Mouse (Mus musculus) 416B (cell line): ENCODE results near the gene Slc25a21.

Experiments
- DNase-seq: peaks from one replicate; pipeline ENCODE4 v3.0.0; 2011; ENCODE audit warnings: low read depth

The Slc25a21 gene

GRCm38 (mm10) chr12:57016324-57016723 is 180.9 kb downstream of the Slc25a21 start:
- DNase-seq = no peak

GRCm38 (mm10) chr12:57009010-57009409 is 188.3 kb downstream of the Slc25a21 start:
- no peak for DNase-seq

GRCm38 (mm10) chr12:56986049-56986448 is 211.2 kb downstream of the Slc25a21 start:
- peak; percentile 52 for DNase-seq

GRCm38 (mm10) chr12:56982066-56982626 is 215.1 kb downstream of the Slc25a21 start:
- DNase-seq = no peak

GRCm38 (mm10) chr12:56975256-56975655 is 222.0 kb downstream of the Slc25a21 start:
- DNase-seq = no peak

GRCm38 (mm10) chr12:56963236-56963635 is 234.0 kb downstream of the Slc25a21 start:
- no peak for DNase-seq

GRCm38 (mm10) chr12:56959230-56960051 is 237.8 kb downstream of the Slc25a21 start:
- no peak for DNase-seq

- DNase-seq = no peak
Observed at GRCm38 (mm10) chr12:56958244-56958643, 239.0 kb downstream of the Slc25a21 start.

GRCm38 (mm10) chr12:56951749-56952657 is 245.3 kb downstream of the Slc25a21 start:
- DNase-seq = no peak

GRCm38 (mm10) chr12:56944265-56944664 is 253.0 kb downstream of the Slc25a21 start:
- no peak for DNase-seq

GRCm38 (mm10) chr12:56940861-56941260 is 256.4 kb downstream of the Slc25a21 start:
- peak; percentile 5 for DNase-seq

- DNase-seq = no peak
Observed at GRCm38 (mm10) chr12:56918145-56918544, 279.1 kb downstream of the Slc25a21 start.

- no peak for DNase-seq
Observed at GRCm38 (mm10) chr12:56906476-56906875, 290.8 kb downstream of the Slc25a21 start.

- no peak for DNase-seq
Observed at GRCm38 (mm10) chr12:56905652-56906305, 291.5 kb downstream of the Slc25a21 start.

GRCm38 (mm10) chr12:56905222-56905621 is 292.1 kb downstream of the Slc25a21 start:
- no peak for DNase-seq

- no peak for DNase-seq
Observed at GRCm38 (mm10) chr12:56902774-56903456, 294.4 kb downstream of the Slc25a21 start.

- no peak for DNase-seq
Observed at GRCm38 (mm10) chr12:56897976-56898375, 299.3 kb downstream of the Slc25a21 start.

GRCm38 (mm10) chr12:56897221-56897937 is 299.9 kb downstream of the Slc25a21 start:
- no peak for DNase-seq

GRCm38 (mm10) chr12:56894963-56895362 is 302.3 kb downstream of the Slc25a21 start:
- DNase-seq = no peak

GRCm38 (mm10) chr12:56890891-56891726 is 306.2 kb downstream of the Slc25a21 start:
- no peak for DNase-seq
